Mouse (Mus musculus) heart, adult 2 months (tissue): ENCODE data around the gene Ube2b.

Experiments used
- CTCF ChIP-seq: fragments of 200-600 bp; IDR thresholded peaks from 2 replicates; pipeline ENCODE4 v1.8.1; 2022; ENCODE audit warnings: antibody characterized with exemption, mild to moderate bottlenecking, moderate library complexity
- EP300 ChIP-seq: fragments of 200-500 bp; IDR thresholded peaks from 2 replicates; pipeline ENCODE4 v1.6.1; 2011; ENCODE audit warnings: low read depth, low read length, control low read depth; ENCODE audit not compliant: insufficient read depth

GRCm38 (mm10) chr11:52001341-52001740, 779 bp upstream of the Ube2b start:
- TF ChIP-seq CTCF = no peak
- TF ChIP-seq EP300 = no peak
